Mouse (Mus musculus) cerebellum, postnatal 10 days (tissue): ENCODE results near the gene Sptssa.

Source experiments
- DNase-seq, 2 experiments: peaks; one replicate each; pipeline ENCODE4 v3.0.0; 2021; ENCODE audit warnings: mixed read lengths in 2 of 2

Gene Sptssa

GRCm38 (mm10) chr12:54654741-54655140, 1.6 kb downstream of the Sptssa start:
- no peak for DNase-seq

- peak; percentile 24 to 29 for DNase-seq
Measured at GRCm38 (mm10) chr12:54654141-54654540, 2.2 kb downstream of the Sptssa start.

- no peak for DNase-seq
Measured at GRCm38 (mm10) chr12:54652346-54652745, 4.0 kb downstream of the Sptssa start.

GRCm38 (mm10) chr12:54651820-54652219, 4.6 kb downstream of the Sptssa start:
- no peak for DNase-seq

- no peak for DNase-seq
Measured at GRCm38 (mm10) chr12:54651158-54651557, 5.2 kb downstream of the Sptssa start.

GRCm38 (mm10) chr12:54644947-54645346, 11.4 kb downstream of the Sptssa start:
- no peak for DNase-seq

- no peak for DNase-seq
Measured at GRCm38 (mm10) chr12:54643320-54643892, 13.0 kb downstream of the Sptssa start.

GRCm38 (mm10) chr12:54641374-54641773, 15.0 kb downstream of the Sptssa start:
- DNase-seq = no peak

GRCm38 (mm10) chr12:54640259-54640658, 16.1 kb downstream of the Sptssa start:
- no peak for DNase-seq

GRCm38 (mm10) chr12:54637033-54637432, 19.3 kb downstream of the Sptssa start:
- no peak for DNase-seq

- DNase-seq = no peak
Measured at GRCm38 (mm10) chr12:54632141-54632540, 24.2 kb downstream of the Sptssa start.

GRCm38 (mm10) chr12:54621942-54622341, 34.4 kb downstream of the Sptssa start:
- no peak for DNase-seq

GRCm38 (mm10) chr12:54620042-54620705, 36.2 kb downstream of the Sptssa start:
- DNase-seq = no peak

GRCm38 (mm10) chr12:54608988-54609387, 47.4 kb downstream of the Sptssa start:
- DNase-seq = no peak

- no peak for DNase-seq
Measured at GRCm38 (mm10) chr12:54605203-54605602, 51.2 kb downstream of the Sptssa start.

- no peak for DNase-seq
Measured at GRCm38 (mm10) chr12:54603542-54604167, 52.7 kb downstream of the Sptssa start.

- no peak for DNase-seq
Measured at GRCm38 (mm10) chr12:54600482-54600881, 55.9 kb downstream of the Sptssa start.

GRCm38 (mm10) chr12:54598358-54598757, 58.0 kb downstream of the Sptssa start:
- DNase-seq = no peak

GRCm38 (mm10) chr12:54596715-54597114, 59.7 kb downstream of the Sptssa start:
- no peak for DNase-seq
